Mouse (Mus musculus): ENCODE results near the gene Exoc6.
"Not testable (repeated sequence)": the region's sequence is repeated elsewhere in the genome, so short reads cannot be mapped to it uniquely, and the experiment has no call there.

Exoc6 gene

DNA sequence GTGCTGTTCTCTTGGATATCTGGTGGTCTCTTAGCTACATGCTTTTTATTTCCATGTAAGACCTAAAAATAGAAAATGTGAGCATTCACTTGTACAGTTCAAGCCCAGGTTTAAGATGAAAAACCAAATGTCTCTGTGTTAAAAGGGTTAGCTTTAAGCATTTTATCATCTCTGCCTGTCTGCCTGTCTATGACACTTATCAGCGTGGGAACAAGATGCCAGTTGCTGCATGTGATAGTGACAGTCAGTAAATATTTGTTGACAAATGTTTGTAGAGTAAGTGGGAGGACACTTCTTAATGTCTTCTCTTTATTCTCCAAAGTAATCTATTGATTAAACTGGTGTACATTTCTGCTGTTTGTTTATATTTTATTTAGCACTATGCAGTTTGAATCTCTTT lies 12.5 kb upstream of the Exoc6 start:
- DNase-seq (ENCODE audit: low read depth, low spot score): no peak

DNA sequence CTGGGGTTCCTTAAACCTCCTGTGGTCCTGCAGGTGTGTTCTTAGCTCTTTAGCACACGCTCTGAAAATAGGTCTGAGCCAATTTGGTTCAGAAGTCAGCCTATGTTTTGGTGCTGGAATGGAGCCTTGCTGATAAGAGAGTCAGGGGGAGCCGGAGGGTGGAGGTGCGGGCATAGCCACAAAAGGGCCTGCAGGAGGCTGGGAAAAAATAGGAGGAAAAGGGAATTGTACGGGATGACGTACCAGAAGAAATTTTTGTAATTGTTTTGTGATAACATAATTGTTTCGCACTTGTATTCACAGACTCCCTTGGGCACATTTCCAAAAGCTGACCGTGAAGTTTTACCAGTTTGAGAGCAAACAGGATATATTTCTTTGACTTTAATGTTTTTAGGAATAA lies 10.0 kb upstream of the Exoc6 start:
- DNase-seq (ENCODE audit: low read depth, low spot score): no peak

DNA sequence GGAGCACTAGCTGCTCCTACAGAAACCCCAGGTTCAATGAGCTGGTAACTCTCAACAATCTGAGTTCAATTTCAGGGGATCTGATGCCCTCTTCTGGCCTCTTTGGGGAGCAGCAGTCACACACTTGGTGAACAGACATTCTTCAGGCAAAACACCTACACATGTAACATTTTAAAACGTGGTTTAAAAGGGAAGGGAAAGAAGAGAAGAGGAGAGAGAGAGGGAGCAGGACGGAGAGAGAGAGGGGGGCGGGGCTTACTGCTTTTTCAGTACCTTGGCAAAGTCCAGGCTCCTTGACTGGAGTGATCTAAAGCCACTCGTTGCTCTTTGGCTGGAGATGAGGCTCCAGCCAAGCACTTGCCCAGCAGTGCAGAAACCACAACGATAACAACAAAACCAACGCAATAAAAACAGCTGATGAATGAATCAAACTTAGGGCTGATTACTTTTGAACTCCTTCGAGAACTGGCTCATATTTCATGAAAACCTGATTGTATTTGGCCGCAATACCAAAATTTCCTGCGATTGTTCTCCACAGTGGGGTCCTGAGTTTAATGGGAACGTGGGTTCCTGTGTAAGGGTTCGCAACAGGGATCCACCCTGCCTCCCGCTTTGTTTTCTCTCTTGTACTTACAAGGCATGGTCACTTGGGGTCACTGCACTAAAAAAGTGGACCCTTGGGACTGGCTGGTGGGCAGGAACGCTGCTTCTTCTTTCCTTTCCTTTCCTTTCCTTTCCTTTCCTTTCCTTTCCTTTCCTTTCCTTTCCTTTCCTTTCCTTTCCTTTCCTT lies 6.5 kb upstream of the Exoc6 start:
- DNase-seq (ENCODE audit: low read depth, low spot score): no peak

DNA sequence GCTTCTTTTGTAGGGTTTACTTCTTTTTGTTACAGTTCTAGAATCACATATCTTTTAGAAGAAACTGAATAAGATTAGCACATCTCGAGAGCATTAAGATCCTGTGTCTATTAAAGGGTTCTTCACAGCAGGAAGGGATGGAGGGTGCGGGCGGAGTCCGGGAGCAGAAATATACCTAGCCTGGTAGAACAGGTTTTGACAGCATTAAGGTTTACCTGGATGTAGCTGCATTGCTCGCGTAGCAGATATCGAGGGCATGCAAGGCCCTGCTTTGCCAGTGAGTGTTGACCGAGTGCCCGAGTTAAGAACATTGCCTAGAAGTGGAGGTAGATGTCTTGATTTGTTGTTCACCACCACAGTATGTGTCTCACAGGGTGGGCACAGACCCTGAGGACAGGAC lies 5.7 kb upstream of the Exoc6 start:
- no peak for DNase-seq (ENCODE audit: low read depth, low spot score)

DNA sequence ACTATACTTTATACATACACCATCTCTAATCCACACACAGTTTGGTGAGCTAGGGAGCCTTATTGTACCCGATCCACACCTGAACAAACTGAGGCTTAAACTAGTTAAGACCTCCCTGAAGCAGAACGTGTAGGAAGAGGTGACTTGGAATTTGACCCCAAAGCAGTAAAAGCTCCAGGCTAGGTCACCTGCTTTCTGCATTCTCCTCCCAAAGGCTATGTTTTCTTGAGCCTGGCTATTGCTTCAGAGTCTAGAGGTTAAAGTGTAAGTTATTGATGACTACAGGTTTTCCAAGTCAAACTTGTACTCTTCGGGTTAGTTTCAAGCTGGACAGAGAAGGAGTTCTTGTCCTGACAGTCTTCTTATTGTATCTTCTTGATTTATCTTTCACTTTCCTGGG lies 5.0 kb upstream of the Exoc6 start:
- DNase-seq (ENCODE audit: low read depth, low spot score): no peak

DNA sequence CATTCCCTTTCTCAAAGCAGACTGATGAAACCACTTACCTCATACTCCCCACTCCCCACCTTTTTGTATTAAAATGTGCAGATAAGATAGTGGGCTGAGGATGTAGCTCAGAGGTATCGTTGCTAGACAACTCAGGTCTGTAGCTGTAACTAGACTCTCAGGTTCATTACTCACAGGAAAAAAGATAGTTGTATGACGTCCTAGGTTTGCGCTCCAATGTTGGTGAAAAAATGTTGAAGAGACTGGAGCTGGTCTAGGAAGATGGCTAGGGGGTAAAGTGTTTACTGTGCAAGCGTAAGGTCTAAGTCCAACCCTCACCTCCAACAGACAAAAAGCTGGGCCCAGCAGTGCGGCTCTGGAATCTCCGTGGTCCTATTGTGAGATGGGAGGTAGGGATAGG lies 4.5 kb upstream of the Exoc6 start:
- no peak for DNase-seq (ENCODE audit: low read depth, low spot score)

DNA sequence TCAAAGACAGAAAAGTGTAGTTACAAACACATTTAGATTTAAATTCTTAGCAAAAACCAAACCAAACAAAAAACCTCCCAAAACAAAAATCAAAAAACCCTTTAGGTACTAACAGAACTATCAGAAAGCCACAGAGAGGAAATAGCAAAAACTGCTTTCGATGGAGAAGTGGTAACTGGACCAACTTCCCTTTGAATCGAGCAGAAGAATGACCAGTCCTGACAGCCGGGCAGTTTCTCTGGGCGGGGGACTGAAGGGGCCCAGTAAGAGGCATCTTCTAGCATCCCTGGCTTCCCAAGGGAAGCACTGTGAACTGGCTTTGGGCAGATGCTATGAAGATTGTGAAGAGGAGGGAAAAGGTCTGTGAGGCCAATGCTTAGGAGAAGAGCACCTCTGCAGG lies 3.4 kb upstream of the Exoc6 start:
- no peak for DNase-seq (ENCODE audit: low read depth, low spot score)

DNA sequence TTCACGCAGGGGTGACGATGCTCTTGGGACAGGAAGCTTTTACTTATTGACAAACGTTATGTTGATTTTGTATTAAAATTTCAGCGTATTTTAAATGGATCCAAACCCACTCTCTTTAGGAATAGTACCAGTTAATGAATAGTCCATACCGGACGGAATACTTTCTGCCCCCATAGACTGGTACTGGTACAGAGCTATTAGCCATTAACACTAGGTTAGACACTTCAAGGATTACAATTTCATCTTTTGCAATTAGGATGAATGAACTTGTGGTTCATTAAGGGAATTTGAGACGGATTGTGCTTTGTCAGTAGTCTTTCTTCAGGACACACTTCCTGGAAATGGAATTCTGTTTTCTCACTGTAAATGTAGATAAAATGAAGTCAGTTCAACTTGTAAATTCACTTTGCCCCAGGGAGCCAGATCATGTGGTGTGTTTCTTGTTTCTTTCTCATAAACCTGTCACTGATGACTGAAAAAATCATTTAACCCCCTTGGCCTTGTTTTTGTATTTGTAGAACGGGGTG lies 885 bp downstream of the Exoc6 start:
- no peak for DNase-seq (ENCODE audit: low read depth, low spot score)

DNA sequence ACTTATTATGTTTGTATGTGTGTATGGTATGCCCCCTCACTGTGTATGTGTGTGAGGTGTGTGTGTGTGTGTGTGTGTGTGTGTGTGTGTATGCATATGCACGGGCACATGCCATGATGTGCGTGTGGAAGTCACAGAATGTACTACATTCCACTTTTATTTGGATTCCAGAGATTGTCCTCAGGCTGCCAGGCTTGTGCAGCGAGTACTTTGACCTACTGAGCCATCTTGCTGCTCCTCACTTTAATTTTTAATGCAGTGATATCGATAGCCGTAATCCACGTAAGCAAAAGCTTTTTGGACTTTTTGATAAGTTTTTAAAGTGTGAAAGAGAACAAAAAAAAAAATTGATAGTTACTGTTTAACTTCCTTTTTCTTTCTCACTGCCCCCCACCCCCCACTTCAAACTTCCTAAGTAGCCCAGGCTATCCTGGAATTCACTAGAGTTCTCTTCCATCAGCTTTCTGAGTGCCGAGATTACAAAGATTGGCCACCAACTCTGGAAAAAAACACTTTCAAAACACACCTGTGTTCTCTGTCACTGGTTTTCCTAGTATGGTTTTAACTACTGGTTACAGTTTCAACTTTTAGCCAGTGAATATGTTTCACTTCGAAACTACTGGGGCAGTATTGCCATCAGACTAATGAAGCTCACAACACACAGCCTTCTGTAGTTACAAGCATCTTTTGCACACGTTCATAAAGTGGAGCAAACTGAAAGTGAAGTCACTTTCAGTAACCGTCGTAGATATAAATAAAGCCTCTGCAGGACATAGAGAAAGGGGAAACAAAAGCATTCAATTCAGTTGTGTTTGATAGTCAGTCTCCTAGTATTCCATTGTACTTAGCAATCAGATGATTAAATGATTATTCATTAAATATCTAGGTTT lies 3.4 kb downstream of the Exoc6 start:
- no peak for DNase-seq (ENCODE audit: low read depth, low spot score)

DNA sequence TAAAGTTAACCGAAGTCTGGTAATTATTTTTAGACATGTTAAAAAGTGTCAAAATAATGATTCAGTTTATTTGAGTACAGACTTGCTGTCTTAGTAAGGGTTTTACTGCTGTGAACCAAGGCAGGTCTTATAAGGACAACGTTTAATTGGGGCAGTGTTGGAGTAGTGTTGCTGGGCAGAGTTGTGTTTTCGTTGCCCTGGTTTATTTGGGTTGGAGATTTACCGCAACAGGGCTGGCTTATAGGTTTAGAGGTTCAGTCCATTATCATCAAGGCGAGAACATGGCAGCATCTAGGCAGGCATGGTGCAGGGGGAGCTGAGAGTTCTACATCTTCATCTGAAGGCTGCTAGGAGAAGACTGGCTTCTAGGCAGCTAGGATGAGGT lies 4.0 kb downstream of the Exoc6 start:
- DNase-seq (ENCODE audit: low read depth, low spot score): not testable (repeated sequence)

DNA sequence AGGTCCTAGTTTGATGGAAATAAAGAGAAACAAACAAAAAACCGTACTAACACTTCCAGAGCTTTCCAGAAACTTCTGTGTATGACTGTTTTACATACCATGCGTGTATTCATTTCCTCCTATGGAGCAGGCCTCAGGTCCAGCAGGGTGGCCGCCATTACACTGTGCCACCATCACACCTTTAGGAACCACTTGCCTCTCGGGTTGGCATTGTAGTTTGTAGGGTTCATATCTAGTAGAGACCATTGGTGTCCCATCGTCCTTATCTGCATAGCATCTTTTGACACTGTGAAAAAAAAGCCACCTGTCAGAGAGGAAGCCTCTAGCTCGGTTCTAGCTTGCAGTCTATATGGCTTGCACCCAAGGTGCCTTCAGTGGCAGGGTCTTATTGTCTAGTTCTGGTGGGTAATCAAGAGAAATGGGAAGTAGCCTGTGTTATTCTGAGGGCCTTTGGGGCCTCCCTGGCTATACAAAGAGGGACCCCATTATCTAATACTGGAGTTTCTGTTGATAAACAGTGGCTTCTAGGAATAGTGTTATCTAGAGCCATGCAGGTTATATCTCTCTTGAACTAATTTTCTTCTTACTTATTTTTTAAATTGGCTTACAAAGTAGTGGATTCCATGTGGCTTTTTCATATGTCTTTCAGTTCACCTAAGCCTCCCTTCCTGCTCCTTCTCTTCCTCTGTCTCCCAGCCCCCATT lies 5.8 kb downstream of the Exoc6 start:
- DNase-seq (ENCODE audit: low read depth, low spot score): no peak

DNA sequence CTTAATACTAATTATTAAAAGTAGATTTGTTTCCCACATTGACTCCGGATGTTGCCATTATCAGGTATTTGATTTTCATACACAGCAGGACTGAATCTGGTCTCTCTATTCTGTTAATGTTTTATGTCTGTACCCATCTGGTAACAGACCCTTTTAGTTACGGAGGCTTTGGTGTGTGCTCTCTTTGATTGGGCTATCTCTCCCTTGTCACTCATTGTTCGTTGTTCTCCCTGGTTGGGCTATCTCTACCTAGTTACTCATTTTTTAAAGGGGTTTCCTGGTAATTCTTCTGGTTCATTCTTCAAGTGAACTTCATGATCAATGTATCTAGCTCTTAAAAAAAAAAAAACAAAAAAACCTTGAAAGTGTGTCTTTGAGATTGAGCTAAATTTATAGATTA lies 7.7 kb downstream of the Exoc6 start:
- DNase-seq (ENCODE audit: low read depth, low spot score): no peak

DNA sequence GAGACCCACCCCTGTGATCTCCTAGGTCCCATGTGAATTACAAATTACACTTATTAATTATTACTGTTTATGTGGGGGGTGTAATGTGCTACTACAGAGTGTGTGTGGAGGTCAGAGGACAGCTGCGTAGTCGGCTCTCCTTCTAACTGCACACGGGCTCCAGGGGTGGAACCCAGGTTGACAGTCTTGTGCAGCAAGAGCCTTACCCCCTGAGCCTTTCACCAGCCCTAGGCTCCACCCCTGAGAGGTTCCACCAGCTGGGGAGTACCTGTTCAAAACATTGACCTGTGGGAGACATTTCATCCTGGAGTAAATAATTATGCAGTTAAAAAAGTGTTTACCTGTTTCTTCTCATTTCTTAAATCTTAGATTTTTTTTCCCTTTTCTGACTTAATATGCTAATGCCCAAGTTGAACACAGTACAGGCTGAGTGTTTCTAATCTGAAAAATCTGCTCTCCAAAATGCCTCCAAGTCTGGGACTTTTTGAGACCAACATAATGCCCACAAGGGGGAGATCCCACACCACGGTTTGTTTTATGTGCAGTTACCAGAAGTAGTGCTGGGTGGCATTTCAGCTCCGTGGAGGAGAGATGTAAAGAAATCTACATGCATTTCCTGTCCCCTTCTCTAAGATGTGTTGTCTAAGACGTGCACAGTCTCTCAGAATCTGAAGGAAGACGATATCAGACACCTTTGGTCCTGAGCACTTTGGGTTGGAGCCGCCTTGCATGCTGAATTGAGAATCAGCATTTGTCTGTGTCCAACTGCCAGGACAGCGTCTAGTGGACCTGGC lies 9.3 kb downstream of the Exoc6 start:
- DNase-seq (ENCODE audit: low read depth, low spot score): peak; percentile 62

DNA sequence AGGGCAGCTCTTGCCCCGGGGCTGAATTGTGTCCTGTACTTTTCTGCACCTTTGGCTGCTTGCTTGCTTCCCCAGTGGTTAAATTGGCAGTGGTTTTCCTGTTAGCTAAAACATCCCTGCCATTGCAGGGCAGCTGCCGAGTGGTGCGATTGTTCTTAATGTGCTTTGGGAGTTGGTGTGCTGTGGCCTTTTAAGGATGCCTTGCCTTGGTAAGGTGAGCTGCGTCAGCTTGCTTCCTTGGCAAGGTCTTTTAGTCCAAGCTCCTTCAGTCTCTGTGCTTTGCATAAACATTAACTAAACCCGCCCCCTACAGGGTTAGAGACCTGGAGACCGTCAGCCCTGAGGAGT lies 9.8 kb downstream of the Exoc6 start:
- no peak for DNase-seq (ENCODE audit: low read depth, low spot score)

DNA sequence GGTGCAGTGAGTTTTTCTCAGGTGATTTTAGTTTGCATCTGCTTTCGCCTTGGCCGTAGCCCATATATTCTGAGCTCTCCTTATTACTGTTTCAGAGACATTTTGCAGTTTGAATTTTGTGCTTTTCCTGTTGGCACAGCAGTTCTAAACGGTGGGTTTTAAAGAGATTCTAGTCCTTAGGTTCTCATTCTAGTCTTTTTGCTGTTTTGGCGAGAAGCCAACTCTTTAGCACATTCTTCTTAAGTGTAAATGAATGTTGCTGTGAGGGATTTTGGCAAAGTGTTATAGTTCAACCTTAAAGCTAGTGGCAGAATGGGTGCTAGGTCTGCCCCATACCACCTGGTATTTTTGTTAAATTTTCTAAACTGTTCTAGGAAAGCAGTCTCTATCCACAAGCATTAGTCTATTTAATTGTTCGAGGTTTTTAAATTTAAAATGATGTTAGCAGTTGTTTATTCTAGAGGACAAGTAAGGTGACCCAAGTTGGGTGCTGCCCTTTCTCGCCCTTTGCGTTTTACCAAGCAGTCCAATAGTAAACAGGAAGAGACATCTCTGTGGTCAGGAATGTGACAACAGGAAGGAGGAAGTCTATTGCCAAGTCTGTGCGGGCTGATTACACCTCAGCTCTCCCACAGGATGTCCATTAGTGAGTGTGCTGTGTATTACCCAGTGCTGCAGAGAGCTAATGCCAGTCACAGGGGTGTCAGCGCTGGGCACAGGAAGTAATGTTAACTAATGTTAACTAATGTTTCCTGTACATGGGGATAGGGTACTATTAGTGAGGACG lies 11.1 kb downstream of the Exoc6 start:
- no peak for DNase-seq (ENCODE audit: low read depth, low spot score)

DNA sequence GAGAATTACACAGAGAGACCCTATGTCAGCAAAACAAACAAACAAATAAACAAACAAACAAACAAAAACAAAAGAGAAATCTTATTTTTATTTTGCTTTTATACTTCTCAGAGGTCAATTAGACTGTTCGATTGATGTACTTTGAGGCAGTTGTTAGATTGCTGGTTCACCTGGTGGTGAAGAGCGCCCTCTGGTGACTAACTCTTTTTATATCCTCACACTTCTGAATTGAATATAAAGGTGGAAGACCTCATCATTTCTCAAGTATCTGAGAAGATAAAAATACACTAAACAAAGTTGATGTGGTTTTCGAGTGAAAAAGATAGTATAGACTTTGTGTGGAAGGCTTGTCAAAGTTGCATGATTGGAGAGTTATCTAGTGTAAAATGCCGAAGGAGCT lies 13.5 kb downstream of the Exoc6 start:
- DNase-seq (ENCODE audit: low read depth, low spot score): peak; percentile 44

DNA sequence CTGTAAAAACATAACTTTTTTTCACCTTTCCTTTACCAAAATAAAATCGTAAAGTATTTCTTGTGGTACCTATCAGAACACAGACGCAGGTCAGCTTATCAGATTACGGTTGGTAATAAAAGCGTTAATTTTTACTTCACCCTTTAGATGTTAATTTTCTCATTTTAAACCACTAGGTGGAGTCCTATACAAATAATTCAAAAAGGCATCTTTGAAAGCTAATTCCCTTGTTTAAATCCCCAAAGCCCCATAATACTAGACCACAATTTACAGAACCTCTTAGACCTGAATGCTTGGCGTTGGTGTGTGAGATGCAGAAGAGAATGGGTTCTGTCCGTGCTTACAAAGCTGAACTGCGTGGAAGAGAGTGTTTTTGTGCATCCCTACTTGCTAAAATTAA lies 15.6 kb downstream of the Exoc6 start:
- no peak for DNase-seq (ENCODE audit: low read depth, low spot score)

DNA sequence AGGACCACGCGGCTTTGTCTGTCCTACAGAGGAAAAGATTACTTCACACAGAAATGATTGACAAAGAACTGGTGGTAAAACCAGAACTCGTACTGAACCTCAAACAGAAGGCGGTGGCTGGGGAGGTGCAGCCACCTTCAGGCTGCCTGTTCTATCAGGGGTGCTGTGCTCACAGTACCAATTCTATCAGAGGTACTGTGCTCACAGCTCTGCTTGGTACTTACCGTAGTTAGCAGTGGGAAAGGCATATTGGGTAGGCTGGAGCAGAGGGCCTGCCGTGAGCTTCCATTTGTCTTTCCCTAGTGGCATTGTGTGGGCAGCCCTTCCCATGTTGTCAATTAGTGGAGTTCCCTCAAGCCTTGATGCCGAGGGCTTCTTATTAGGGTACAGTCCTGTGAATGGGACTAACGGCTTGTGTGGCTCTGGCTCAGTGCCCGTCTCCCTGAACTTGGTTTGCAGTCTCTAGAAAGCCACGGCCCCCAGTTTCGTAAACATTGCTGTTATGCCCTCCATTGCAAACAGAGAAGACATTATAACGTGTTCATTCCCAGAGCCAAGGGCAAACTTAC lies 19.1 kb downstream of the Exoc6 start:
- no peak for DNase-seq (ENCODE audit: low read depth, low spot score)

DNA sequence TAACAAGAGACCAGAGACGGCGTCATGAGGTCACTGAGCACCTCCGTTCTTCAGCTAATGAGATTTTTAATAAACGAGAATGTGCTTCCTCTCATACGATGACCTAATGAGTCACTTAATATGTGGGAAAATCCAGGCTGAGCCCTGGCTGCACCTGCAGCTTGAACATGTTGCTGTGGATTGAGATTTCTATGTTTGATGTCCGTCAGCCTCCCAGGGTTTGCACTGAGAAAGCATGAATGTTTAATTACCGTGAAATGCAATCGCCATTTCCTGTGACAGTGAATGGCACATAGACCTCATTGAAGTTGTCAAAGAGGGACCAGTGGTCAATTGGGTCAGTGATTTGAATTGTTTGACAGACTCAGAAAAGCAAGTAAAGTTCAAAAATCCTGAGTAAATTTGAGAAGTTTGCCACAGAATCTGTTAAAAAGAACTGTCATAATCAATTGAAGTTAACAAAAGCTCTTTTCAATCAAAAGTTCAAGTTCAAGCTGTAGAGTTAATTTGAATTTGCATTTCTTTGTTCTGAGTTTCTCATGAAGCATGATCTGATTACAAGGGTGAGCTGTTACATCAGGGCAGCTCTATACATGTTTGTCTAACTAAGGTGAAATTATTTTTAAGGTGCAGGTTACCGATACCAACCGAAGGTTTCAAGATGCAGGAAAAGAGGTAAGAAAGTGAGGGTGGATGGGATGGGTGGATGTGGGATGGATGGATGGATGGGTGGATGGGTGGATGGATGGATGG lies 20.9 kb downstream of the Exoc6 start:
- no peak for DNase-seq (ENCODE audit: low read depth, low spot score)

DNA sequence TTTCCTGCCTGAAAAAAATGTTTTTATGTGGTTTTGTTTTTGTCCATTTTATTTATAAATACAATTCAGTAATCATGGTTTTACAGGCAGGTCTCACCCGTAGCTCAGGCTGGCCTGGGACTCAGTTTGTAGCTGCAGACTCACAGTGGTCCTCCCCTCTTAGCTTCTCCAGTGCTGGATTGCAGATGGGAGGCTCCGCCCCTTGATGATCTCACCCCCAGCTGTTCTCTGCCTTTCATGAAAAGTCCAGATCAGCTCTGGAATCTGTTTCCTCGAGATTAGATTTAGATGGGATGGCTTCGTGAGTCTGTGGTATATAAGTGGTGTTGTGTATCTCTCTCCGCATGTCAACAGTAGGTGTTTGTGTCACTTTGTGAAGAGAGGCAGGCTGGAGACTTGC lies 24.6 kb downstream of the Exoc6 start:
- DNase-seq (ENCODE audit: low read depth, low spot score): no peak

All from forelimb bud, embryonic 11.5 days (tissue).